Mouse (Mus musculus): ENCODE measurements around the gene Elavl1. TPM values are rescaled to one million over a fixed set of nuclear protein-coding genes. Genes with fewer than 3 reads are reported as not detected.

Gene Elavl1
- polyA plus RNA-seq, 1 experiment: 21.7 TPM

DNA sequence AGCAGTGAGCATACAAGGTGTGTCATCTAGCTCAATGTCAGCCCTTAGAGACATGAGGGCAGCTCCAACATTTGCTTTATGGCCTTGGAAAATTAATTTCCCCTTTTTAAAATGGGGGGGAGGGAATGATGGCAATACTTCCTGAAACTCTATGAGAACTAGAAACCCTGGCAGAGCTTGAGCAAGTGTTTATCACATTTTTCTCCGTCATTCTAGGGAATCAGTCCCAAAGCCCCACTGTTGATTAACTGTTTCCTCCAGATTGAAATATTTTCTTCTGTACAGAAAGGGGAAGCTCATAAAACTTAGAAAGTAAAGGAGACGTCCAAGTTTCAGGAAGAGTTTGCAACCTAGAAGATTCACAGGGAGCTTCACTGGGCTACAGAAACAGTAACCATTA is 10.5 kb upstream of the Elavl1 start:
- H3K27ac ChIP-seq (ENCODE audit: control insufficient read depth, insufficient read depth, low read depth, low read length, poor library complexity): no peak overlapping the region
- no peak for TF ChIP-seq POLR2A (IDR thresholded peaks at IDR 0.05; ENCODE audit: borderline replicate concordance, control insufficient read depth, low read depth, low read length)
- no peak for TF ChIP-seq CTCF (IDR thresholded peaks at IDR 0.05; ENCODE audit: control insufficient read depth, insufficient read depth, low read length)
- 38% methylated on average over 2 of the region's 2 CpGs for WGBS
- no peaks in the 10 kb centered on the region for H3K4me1 ChIP-seq (ENCODE audit: control insufficient read depth, insufficient read depth, low read length)
- H3K4me3 ChIP-seq (replicated peaks; ENCODE audit: control insufficient read depth, low read depth, low read length): no peak overlapping the region

- WGBS: 94% methylated on average over 1 of the region's 1 CpGs
- H3K27ac ChIP-seq (ENCODE audit: control insufficient read depth, insufficient read depth, low read depth, low read length, poor library complexity): no peak overlapping the region
- no peak overlapping the region for H3K4me3 ChIP-seq (replicated peaks; ENCODE audit: control insufficient read depth, low read depth, low read length)
- TF ChIP-seq POLR2A (IDR thresholded peaks at IDR 0.05; ENCODE audit: borderline replicate concordance, control insufficient read depth, low read depth, low read length): no peak
- TF ChIP-seq CTCF (IDR thresholded peaks at IDR 0.05; ENCODE audit: control insufficient read depth, insufficient read depth, low read length): no peak
- H3K4me1 ChIP-seq (ENCODE audit: control insufficient read depth, insufficient read depth, low read length): no peaks in the 10 kb centered on the region
Measured at GRCm38 (mm10) chr8:4333966-4334365, 8.8 kb upstream of the Elavl1 start.

DNA sequence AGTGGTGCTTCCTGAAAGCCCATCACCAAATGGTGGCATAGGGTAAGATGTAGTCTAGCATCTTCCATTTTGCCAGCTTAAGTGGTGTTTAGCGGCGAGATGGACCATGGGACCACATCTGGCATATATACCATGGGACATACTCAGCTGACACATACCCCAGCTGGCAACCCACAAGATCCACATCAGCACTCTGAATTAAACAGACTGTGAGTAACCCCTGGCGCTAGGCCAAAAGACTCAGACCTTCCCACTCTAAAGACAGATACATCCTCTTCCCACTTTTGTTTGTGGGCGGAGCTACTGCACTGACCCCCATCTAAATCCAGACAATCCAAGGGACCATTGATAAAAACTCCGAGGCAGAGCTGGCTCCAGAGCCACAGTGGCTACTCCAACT is 3.8 kb upstream of the Elavl1 start:
- no peak for TF ChIP-seq POLR2A (IDR thresholded peaks at IDR 0.05; ENCODE audit: borderline replicate concordance, control insufficient read depth, low read depth, low read length)
- TF ChIP-seq CTCF (IDR thresholded peaks at IDR 0.05; ENCODE audit: control insufficient read depth, insufficient read depth, low read length): no peak
- WGBS: 89% methylated on average over 5 of the region's 5 CpGs

DNA sequence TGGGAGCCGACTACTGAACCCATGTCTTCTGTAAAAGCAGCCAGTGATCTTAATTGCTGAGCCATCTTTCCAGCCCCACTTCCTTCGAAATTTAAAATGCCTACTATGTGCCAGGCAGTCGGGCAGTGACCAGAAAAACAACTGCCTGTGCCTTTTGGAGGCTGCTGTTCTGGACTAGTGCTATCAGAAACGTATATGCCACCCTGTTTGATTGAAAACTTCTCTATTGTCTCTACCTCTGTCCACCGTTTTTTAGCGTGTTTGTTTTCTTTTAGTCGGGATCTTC is 481 bp upstream of the Elavl1 start:
- Histone ChIP-seq H3K4me3 (replicated peaks; ENCODE audit: control insufficient read depth, low read depth, low read length) (peak overlapping the region; percentile 95), H3K27ac (ENCODE audit: control insufficient read depth, insufficient read depth, low read depth, low read length, poor library complexity) (peak overlapping the region; percentile 83; the same call in 1 of the 2 replicates), H3K4me1 (ENCODE audit: control insufficient read depth, insufficient read depth, low read length) (no peaks in the 10 kb centered on the region; the same call in 1 of the 2 replicates)
- 12% methylated on average over 7 of the region's 7 CpGs for WGBS
- TF ChIP-seq CTCF (IDR thresholded peaks at IDR 0.05; ENCODE audit: control insufficient read depth, insufficient read depth, low read length) (no peak), POLR2A (IDR thresholded peaks at IDR 0.05; ENCODE audit: borderline replicate concordance, control insufficient read depth, low read depth, low read length) (no peak)

More for the DNA sequence above, 3.8 kb upstream of the Elavl1 start:
- H3K27ac ChIP-seq (ENCODE audit: control insufficient read depth, insufficient read depth, low read depth, low read length, poor library complexity): no peak overlapping the region
- H3K4me1 ChIP-seq (ENCODE audit: control insufficient read depth, insufficient read depth, low read length): no peaks in the 10 kb centered on the region; the same call in 1 of the 2 replicates
- H3K4me3 ChIP-seq (replicated peaks; ENCODE audit: control insufficient read depth, low read depth, low read length): no peak overlapping the region

DNA sequence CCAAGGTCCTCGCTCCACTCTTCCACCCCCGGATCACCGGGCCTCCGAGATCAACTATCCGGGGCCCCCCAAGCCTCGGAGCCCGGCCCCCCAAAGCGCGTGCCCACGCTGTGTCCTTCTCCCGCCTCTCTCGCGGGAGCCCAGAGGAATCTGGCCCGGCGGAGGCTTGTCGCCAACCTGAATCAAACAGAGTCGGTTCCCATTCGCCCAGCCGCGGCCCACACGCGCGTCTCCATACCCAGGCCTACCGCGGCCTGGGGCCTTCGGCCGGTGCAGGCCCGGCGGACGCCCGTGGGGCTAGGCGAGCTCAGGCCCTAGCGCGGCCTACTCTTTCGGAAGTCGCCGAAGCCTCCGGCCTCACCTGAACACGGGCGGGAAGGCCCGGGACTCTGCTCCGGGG is 688 bp downstream of the Elavl1 start:
- WGBS: under 1% methylated on average over 42 of the region's 42 CpGs
- H3K4me1 ChIP-seq (ENCODE audit: control insufficient read depth, insufficient read depth, low read length): no peaks in the 10 kb centered on the region; the same call in 1 of the 2 replicates
- H3K27ac ChIP-seq (ENCODE audit: control insufficient read depth, insufficient read depth, low read depth, low read length, poor library complexity): peak overlapping the region; percentile 97
- peak overlapping the region; percentile 77 for H3K4me3 ChIP-seq (replicated peaks; ENCODE audit: control insufficient read depth, low read depth, low read length)
- TF ChIP-seq POLR2A (IDR thresholded peaks at IDR 0.05; ENCODE audit: borderline replicate concordance, control insufficient read depth, low read depth, low read length): no peak
- TF ChIP-seq CTCF (IDR thresholded peaks at IDR 0.05; ENCODE audit: control insufficient read depth, insufficient read depth, low read length): no peak

DNA sequence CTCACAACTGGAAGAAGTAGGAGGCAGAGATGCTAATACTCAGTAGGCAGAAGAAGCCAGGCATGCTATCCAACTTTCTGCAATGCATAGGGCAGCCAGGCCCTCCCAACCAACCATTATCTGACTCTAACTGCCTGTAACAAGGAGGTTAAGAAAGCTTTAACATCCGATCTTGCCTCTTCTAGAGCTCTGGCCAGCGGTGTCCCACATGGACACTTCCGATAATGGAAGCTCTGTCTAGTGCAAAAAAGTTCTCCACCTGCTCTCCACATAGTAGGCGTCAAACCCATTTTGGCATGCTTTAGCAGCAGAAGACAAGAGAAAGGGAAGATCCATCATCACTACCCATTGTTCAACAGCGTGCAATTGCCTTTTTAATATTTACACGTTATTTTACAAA is 1.3 kb downstream of the Elavl1 start:
- Histone ChIP-seq H3K27ac (ENCODE audit: control insufficient read depth, insufficient read depth, low read depth, low read length, poor library complexity) (no peak overlapping the region), H3K4me3 (replicated peaks; ENCODE audit: control insufficient read depth, low read depth, low read length) (peak overlapping the region; percentile 77), H3K4me1 (ENCODE audit: control insufficient read depth, insufficient read depth, low read length) (no peaks in the 10 kb centered on the region; the same call in 1 of the 2 replicates)
- under 1% methylated on average over 6 of the region's 6 CpGs for WGBS
- TF ChIP-seq CTCF (IDR thresholded peaks at IDR 0.05; ENCODE audit: control insufficient read depth, insufficient read depth, low read length) (no peak), POLR2A (IDR thresholded peaks at IDR 0.05; ENCODE audit: borderline replicate concordance, control insufficient read depth, low read depth, low read length) (no peak)

GRCm38 (mm10) chr8:4322470-4322869 is 2.7 kb downstream of the Elavl1 start:
- TF ChIP-seq CTCF (IDR thresholded peaks at IDR 0.05; ENCODE audit: control insufficient read depth, insufficient read depth, low read length) (peak; percentile 82), POLR2A (IDR thresholded peaks at IDR 0.05; ENCODE audit: borderline replicate concordance, control insufficient read depth, low read depth, low read length) (no peak)
- Histone ChIP-seq H3K4me3 (replicated peaks; ENCODE audit: control insufficient read depth, low read depth, low read length) (no peak overlapping the region), H3K4me1 (ENCODE audit: control insufficient read depth, insufficient read depth, low read length) (no peaks in the 10 kb centered on the region; the same call in 1 of the 2 replicates), H3K27ac (ENCODE audit: control insufficient read depth, insufficient read depth, low read depth, low read length, poor library complexity) (no peak overlapping the region)
- WGBS: 35% methylated on average over 2 of the region's 2 CpGs

DNA sequence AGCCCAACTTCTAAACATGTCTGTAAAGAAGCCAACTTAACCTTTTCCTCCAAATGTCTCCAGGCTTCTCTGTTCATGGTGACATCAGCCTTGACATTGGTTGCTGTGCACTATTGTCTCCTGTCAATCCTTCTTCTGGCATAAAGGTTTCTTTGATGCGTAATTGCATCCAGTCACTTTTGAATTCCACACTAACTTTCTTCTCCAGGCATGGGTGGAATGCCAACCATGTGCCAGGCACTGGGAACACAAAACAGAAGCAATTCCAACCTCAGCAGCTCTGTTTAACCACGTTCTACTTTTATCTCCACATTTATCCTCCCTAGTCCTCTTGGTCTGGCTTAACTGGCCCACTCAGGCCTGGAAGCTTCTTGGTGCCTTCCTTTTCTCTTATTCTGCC is 4.2 kb downstream of the Elavl1 start:
- TF ChIP-seq CTCF (IDR thresholded peaks at IDR 0.05; ENCODE audit: control insufficient read depth, insufficient read depth, low read length) (no peak), POLR2A (IDR thresholded peaks at IDR 0.05; ENCODE audit: borderline replicate concordance, control insufficient read depth, low read depth, low read length) (no peak)
- no peaks in the 10 kb centered on the region; the same call in 1 of the 2 replicates for H3K4me1 ChIP-seq (ENCODE audit: control insufficient read depth, insufficient read depth, low read length)
- 57% methylated on average over 2 of the region's 2 CpGs for WGBS

DNA sequence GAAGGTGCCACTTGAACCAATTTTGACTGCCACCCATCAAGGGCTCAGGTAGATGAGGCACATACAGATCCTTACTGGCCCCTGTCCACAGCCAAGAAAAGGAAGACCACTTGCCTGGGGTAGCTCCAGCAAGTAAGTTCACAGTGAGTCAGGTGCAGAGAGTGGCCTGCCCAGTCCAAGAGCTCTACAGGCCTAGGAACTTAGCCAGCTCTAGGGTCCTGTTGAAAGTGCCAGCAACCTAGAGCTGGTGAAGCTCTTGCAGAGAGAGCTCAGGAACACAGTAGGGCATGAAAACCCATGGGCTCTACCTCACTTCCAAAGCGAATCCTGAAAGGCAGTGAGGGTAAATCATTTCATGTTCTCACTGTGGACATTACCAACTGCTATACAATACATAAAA is 4.8 kb downstream of the Elavl1 start:
- WGBS: 82% methylated on average over 1 of the region's 1 CpGs
- TF ChIP-seq POLR2A (IDR thresholded peaks at IDR 0.05; ENCODE audit: borderline replicate concordance, control insufficient read depth, low read depth, low read length) (no peak), CTCF (IDR thresholded peaks at IDR 0.05; ENCODE audit: control insufficient read depth, insufficient read depth, low read length) (no peak)
- no peaks in the 10 kb centered on the region; the same call in 1 of the 2 replicates for H3K4me1 ChIP-seq (ENCODE audit: control insufficient read depth, insufficient read depth, low read length)

More for the DNA sequence above, 4.2 kb downstream of the Elavl1 start:
- H3K4me3 ChIP-seq (replicated peaks; ENCODE audit: control insufficient read depth, low read depth, low read length): no peak overlapping the region
- H3K27ac ChIP-seq (ENCODE audit: control insufficient read depth, insufficient read depth, low read depth, low read length, poor library complexity): no peak overlapping the region

More for the DNA sequence above, 4.8 kb downstream of the Elavl1 start:
- no peak overlapping the region for H3K27ac ChIP-seq (ENCODE audit: control insufficient read depth, insufficient read depth, low read depth, low read length, poor library complexity)
- no peak overlapping the region for H3K4me3 ChIP-seq (replicated peaks; ENCODE audit: control insufficient read depth, low read depth, low read length)

Measured in bone marrow, adult 2 months (tissue).